Mouse (Mus musculus): ENCODE results near the gene Tssc4. TPM values are rescaled to one million over a fixed set of nuclear protein-coding genes. Genes with fewer than 3 reads are reported as not detected.

Gene Tssc4
- total and polyA plus RNA-seq, 3 experiments: 75.6 to 76.9 TPM; not detected in 1

DNA sequence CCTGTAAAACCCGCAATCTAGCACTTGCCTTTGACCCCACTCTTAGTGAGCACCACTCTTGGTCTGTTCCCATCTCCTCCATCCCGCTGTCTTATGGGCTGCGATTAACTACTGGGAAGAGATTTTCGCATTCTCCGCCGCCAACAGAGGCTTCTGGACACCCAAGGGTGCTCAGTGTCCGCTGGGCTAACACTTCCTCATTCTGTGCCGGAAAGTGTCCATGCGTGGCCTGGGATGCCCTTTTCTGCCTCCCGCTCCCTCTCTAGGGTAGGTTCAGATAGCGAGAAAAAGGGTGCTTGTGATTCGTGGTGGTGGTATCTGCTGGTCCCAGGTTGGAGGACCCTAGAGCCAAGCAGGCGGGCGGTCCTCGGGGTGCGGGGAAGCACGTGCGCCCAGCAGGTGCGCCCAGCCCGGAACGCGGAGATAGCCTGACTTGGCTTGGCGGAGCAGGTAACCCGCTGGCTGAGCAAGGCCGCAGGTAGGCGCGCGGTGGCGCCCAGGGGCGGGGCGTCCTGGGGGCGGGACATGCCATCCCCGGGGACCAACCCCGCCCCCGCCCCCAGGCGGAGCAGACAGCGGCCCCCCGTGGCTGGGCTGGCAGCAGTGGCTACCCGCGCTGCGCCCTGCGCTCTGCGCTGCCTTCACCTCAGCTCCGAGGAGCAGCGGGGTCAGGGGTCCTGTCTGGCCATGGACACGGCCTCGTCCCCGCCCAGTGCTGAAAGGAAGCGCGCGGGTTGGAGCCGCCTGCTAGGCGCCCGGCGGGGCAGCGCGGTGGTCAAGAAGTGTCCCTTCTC, 37.8 kb downstream of the Tssc4 start:
- TF ChIP-seq ZKSCAN1 (IDR thresholded peaks at IDR 0.05; ENCODE audit: low read depth, low read length): no peak
- TF ChIP-seq CTCF (IDR thresholded peaks at IDR 0.05 in 2 of 3, conservative IDR thresholded peaks at IDR 0.05 in 1 of 3; ENCODE audit: control insufficient read depth in 1 of 3, insufficient read depth in 1 of 3, low read depth in 2 of 3, low read length in 3 of 3, poor library complexity in 1 of 3, severe bottlenecking in 1 of 3): peak in 2 of 3 experiments; percentile 7 to 41; a peak in 3 of 6 replicates
- peak; percentile 52; the same call in 1 of the 2 replicates for TF ChIP-seq BHLHE40 (IDR thresholded peaks at IDR 0.05; ENCODE audit: borderline replicate concordance, low read depth, low read length)
- no peak for TF ChIP-seq TCF12 (IDR thresholded peaks at IDR 0.05; ENCODE audit: low read depth, low read length)
- TF ChIP-seq EP300 (IDR thresholded peaks at IDR 0.05; ENCODE audit: low read depth in 1 of 2, low read length in 2 of 2): 0 out of 4 replicates have a peak, but pooled peaks of 1 of the 2 experiments have one; percentile 4
- 0 out of 2 replicates have a peak, but pooled peaks have one; percentile 25 for TF ChIP-seq MAX (IDR thresholded peaks at IDR 0.05; ENCODE audit: low read length)
- TF ChIP-seq ZNF384 (IDR thresholded peaks at IDR 0.05; ENCODE audit: low read depth, low read length): no peak
- no peak for TF ChIP-seq E2F4 (IDR thresholded peaks at IDR 0.05; ENCODE audit: borderline replicate concordance, low read depth, low read length)
- no peaks in the 10 kb centered on the region for H3K9me3 ChIP-seq (replicated peaks; ENCODE audit: insufficient read depth, low read length)
- peaks cover 0 to 1% of the 10 kb centered on the region in 2 experiments; a peak in 1 of 4 replicates for H3K27me3 ChIP-seq (ENCODE audit: control insufficient read depth in 1 of 2, insufficient read depth in 2 of 2, low read length in 2 of 2)
- H3K4me3 ChIP-seq (ENCODE audit: control insufficient read depth in 1 of 2, insufficient read depth in 1 of 2, low read depth in 2 of 2, low read length in 2 of 2): peak overlapping the region; percentile 38 to 41; a peak in 3 of 4 replicates
- peaks cover 11 to 27% of the 10 kb centered on the region in 2 experiments for H3K4me1 ChIP-seq (ENCODE audit: control insufficient read depth in 1 of 2, insufficient read depth in 2 of 2, low read length in 2 of 2)
- no peak overlapping the region for H3K27ac ChIP-seq (ENCODE audit: control insufficient read depth, low read depth, low read length)
- H3K79me2 ChIP-seq (ENCODE audit: control insufficient read depth, insufficient read depth, low read length, poor library complexity): no peaks in the 10 kb centered on the region
- peak; percentile 47 for DNase-seq (ENCODE audit: low read depth, low spot score)
- H3K9ac ChIP-seq (ENCODE audit: control insufficient read depth, low read depth, low read length, poor library complexity, severe bottlenecking): peak overlapping the region; percentile 28; the same call in 1 of the 2 replicates
- H3K36me3 ChIP-seq (ENCODE audit: control insufficient read depth in 1 of 2, insufficient read depth in 2 of 2, low read length in 2 of 2): peaks cover 0 to 15% of the 10 kb centered on the region in 2 experiments; a peak in 2 of 4 replicates

DNA sequence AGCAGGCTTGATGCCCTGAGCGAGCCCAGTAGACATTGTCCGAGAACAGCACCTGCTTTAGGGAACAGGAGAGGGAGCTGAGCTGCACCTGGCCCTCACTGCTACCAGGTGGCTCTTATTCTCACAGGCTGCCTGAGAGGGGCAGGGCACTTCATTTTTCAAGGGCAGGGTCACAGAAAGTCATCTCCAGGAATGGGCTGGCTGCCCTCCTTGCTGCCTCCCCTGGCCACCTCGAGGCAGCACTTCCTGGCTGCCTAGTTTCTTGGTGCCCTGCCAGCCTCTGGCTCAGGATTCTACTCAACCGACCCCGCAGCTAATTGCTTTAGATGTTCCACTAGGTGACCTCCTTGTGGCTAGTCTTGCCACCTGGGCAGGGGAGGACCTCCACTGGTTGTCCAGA, 39.2 kb downstream of the Tssc4 start:
- H3K27ac ChIP-seq (ENCODE audit: control insufficient read depth, low read depth, low read length): no peak overlapping the region
- no peak for DNase-seq (ENCODE audit: low read depth, low spot score)

DNA sequence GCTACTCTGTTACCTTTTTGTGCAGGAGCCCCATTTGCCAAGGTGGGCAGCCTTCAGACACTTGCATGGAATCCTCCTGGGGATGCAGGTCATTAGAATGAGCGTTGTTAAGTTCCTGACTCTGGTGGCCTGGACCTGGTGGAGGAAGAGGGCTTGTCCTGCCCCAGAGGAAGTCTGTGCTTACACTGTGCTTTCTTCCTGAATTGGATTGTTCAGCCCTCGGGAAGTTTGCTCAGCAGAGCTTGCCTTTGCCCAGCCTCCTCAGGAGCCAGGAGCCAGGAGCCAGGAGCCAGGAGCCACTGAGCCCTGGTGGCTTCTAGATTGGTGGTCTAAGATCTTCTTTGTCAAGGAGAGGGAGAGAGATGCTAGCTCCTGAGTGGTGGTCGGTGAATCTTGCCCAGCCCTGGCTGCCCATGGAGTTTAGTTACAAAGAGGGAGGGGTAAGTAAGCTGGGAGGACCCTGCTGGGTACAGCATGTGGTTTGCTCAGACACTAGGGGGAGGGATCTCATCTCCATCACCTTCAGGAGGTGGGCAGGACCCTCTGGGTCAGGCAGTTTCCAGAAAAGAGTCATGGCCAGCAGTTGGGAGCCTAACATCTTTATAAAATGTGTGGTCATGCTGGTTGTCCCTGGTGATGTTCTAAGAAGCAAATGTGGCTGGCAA, 40.1 kb downstream of the Tssc4 start:
- DNase-seq (ENCODE audit: low read depth, low spot score): no peak
- H3K27ac ChIP-seq (ENCODE audit: control insufficient read depth, low read depth, low read length): no peak overlapping the region
- no peak for TF ChIP-seq TCF12 (IDR thresholded peaks at IDR 0.05; ENCODE audit: low read depth, low read length)
- TF ChIP-seq ETS1 (IDR thresholded peaks at IDR 0.05; ENCODE audit: low read depth, low read length): no peak
- no peak for TF ChIP-seq POLR2A (IDR thresholded peaks at IDR 0.05; ENCODE audit: control insufficient read depth in 1 of 2, insufficient read depth in 1 of 2, low read depth in 1 of 2, low read length in 2 of 2, poor library complexity in 1 of 2)
- TF ChIP-seq KAT2A (conservative IDR thresholded peaks at IDR 0.05; ENCODE audit: low read depth, low read length): no peak
- no peak for TF ChIP-seq POLR2AphosphoS5 (IDR thresholded peaks at IDR 0.05; ENCODE audit: borderline replicate concordance, low read depth, low read length)
- TF ChIP-seq ZMIZ1 (IDR thresholded peaks at IDR 0.05; ENCODE audit: low read depth, low read length): no peak
- TF ChIP-seq TBP (IDR thresholded peaks at IDR 0.05; ENCODE audit: low read depth, low read length): no peak
- no peak for TF ChIP-seq ELF1 (IDR thresholded peaks at IDR 0.05; ENCODE audit: low read depth, low read length)
- no peak for TF ChIP-seq MAZ (IDR thresholded peaks at IDR 0.05; ENCODE audit: low read depth, low read length)
- TF ChIP-seq NELFE (IDR thresholded peaks at IDR 0.05; ENCODE audit: low read depth, low read length): no peak
- no peak for TF ChIP-seq GATA1 (IDR thresholded peaks at IDR 0.05; ENCODE audit: low read depth, low read length)
- TF ChIP-seq ZKSCAN1 (IDR thresholded peaks at IDR 0.05; ENCODE audit: low read depth, low read length): no peak
- TF ChIP-seq JUND (IDR thresholded peaks at IDR 0.05; ENCODE audit: low read depth, low read length): no peak
- TF ChIP-seq MAX (IDR thresholded peaks at IDR 0.05; ENCODE audit: low read length): no peak
- TF ChIP-seq RCOR1 (IDR thresholded peaks at IDR 0.05; ENCODE audit: low read depth, low read length): no peak

More for the DNA sequence above, 39.2 kb downstream of the Tssc4 start:
- Histone ChIP-seq H3K79me2 (ENCODE audit: control insufficient read depth, insufficient read depth, low read length, poor library complexity) (no peaks in the 10 kb centered on the region), H3K27me3 (ENCODE audit: control insufficient read depth in 1 of 2, insufficient read depth in 2 of 2, low read length in 2 of 2) (peaks cover 0 to 1% of the 10 kb centered on the region in 2 experiments; a peak in 1 of 4 replicates), H3K4me3 (ENCODE audit: control insufficient read depth in 1 of 2, insufficient read depth in 1 of 2, low read depth in 2 of 2, low read length in 2 of 2) (no peak overlapping the region), H3K4me1 (ENCODE audit: control insufficient read depth in 1 of 2, insufficient read depth in 2 of 2, low read length in 2 of 2) (peaks cover 13 to 28% of the 10 kb centered on the region in 2 experiments), H3K36me3 (ENCODE audit: control insufficient read depth in 1 of 2, insufficient read depth in 2 of 2, low read length in 2 of 2) (peaks cover 0 to 15% of the 10 kb centered on the region in 2 experiments; a peak in 2 of 4 replicates), H3K9ac (ENCODE audit: control insufficient read depth, low read depth, low read length, poor library complexity, severe bottlenecking) (no peak overlapping the region), H3K9me3 (replicated peaks; ENCODE audit: insufficient read depth, low read length) (no peaks in the 10 kb centered on the region)
- TF ChIP-seq GABPA (IDR thresholded peaks at IDR 0.05; ENCODE audit: low read depth, low read length) (no peak), UBTF (IDR thresholded peaks at IDR 0.05; ENCODE audit: borderline replicate concordance, insufficient read depth, low read depth, low read length) (no peak), TCF12 (IDR thresholded peaks at IDR 0.05; ENCODE audit: low read depth, low read length) (no peak), MXI1 (IDR thresholded peaks at IDR 0.05; ENCODE audit: low read depth, low read length) (no peak)

More for the DNA sequence above, 40.1 kb downstream of the Tssc4 start:
- Histone ChIP-seq H3K27me3 (ENCODE audit: control insufficient read depth in 1 of 2, insufficient read depth in 2 of 2, low read length in 2 of 2) (peaks cover 0 to 1% of the 10 kb centered on the region in 2 experiments; a peak in 1 of 4 replicates), H3K4me1 (ENCODE audit: control insufficient read depth in 1 of 2, insufficient read depth in 2 of 2, low read length in 2 of 2) (peaks cover 13 to 28% of the 10 kb centered on the region in 2 experiments), H3K4me3 (ENCODE audit: control insufficient read depth in 1 of 2, insufficient read depth in 1 of 2, low read depth in 2 of 2, low read length in 2 of 2) (no peak overlapping the region), H3K36me3 (ENCODE audit: control insufficient read depth in 1 of 2, insufficient read depth in 2 of 2, low read length in 2 of 2) (peaks cover 0 to 15% of the 10 kb centered on the region in 2 experiments; a peak in 2 of 4 replicates), H3K9ac (ENCODE audit: control insufficient read depth, low read depth, low read length, poor library complexity, severe bottlenecking) (no peak overlapping the region), H3K79me2 (ENCODE audit: control insufficient read depth, insufficient read depth, low read length, poor library complexity) (no peaks in the 10 kb centered on the region), H3K9me3 (replicated peaks; ENCODE audit: insufficient read depth, low read length) (no peaks in the 10 kb centered on the region)

Measured in MEL (cell line).